Mouse (Mus musculus): ENCODE measurements around the gene 2200002D01Rik.
"Not testable (repeated sequence)": the region's sequence is repeated elsewhere in the genome, so short reads cannot be mapped to it uniquely, and the experiment has no call there.

The 2200002D01Rik gene

GRCm38 (mm10) chr7:29279261-29279660 lies 31.0 kb upstream of the 2200002D01Rik start:
- DNase-seq: no peak

GRCm38 (mm10) chr7:29277510-29277909 lies 29.2 kb upstream of the 2200002D01Rik start:
- DNase-seq: no peak

- no peak for DNase-seq
Measured at GRCm38 (mm10) chr7:29276715-29277114, 28.4 kb upstream of the 2200002D01Rik start.

- DNase-seq: no peak
Measured at GRCm38 (mm10) chr7:29271687-29272465, 23.6 kb upstream of the 2200002D01Rik start.

GRCm38 (mm10) chr7:29270445-29270844 lies 22.2 kb upstream of the 2200002D01Rik start:
- DNase-seq: no peak

- no peak for DNase-seq
Measured at GRCm38 (mm10) chr7:29266931-29267330, 18.7 kb upstream of the 2200002D01Rik start.

- no peak for DNase-seq
Measured at GRCm38 (mm10) chr7:29265636-29266035, 17.4 kb upstream of the 2200002D01Rik start.

- DNase-seq: no peak
Measured at GRCm38 (mm10) chr7:29263831-29264230, 15.6 kb upstream of the 2200002D01Rik start.

- no peak for DNase-seq
Measured at GRCm38 (mm10) chr7:29262151-29262550, 13.9 kb upstream of the 2200002D01Rik start.

- no peak for DNase-seq
Measured at GRCm38 (mm10) chr7:29259781-29260730, 11.8 kb upstream of the 2200002D01Rik start.

- DNase-seq: no peak
Measured at GRCm38 (mm10) chr7:29257368-29257767, 9.1 kb upstream of the 2200002D01Rik start.

GRCm38 (mm10) chr7:29255875-29256274 lies 7.6 kb upstream of the 2200002D01Rik start:
- no peak for DNase-seq

GRCm38 (mm10) chr7:29253842-29254241 lies 5.6 kb upstream of the 2200002D01Rik start:
- no peak for DNase-seq

- no peak for DNase-seq
Measured at GRCm38 (mm10) chr7:29251166-29251565, 2.9 kb upstream of the 2200002D01Rik start.

GRCm38 (mm10) chr7:29247706-29248105 lies 560 bp downstream of the 2200002D01Rik start:
- DNase-seq: no peak

- DNase-seq: no peak
Measured at GRCm38 (mm10) chr7:29247314-29247700, 959 bp downstream of the 2200002D01Rik start.

- no peak for DNase-seq
Measured at GRCm38 (mm10) chr7:29246619-29247313, 1.5 kb downstream of the 2200002D01Rik start.

GRCm38 (mm10) chr7:29246015-29246414 lies 2.3 kb downstream of the 2200002D01Rik start:
- DNase-seq: no peak

GRCm38 (mm10) chr7:29244732-29245416 lies 3.4 kb downstream of the 2200002D01Rik start:
- no peak for DNase-seq

- DNase-seq: peak; percentile 99
Measured at GRCm38 (mm10) chr7:29238019-29238967, 10.0 kb downstream of the 2200002D01Rik start, which contains the start of gene Yif1b. Gene Yif1b, plus strand, starts transcription at chr7:29238329.

- not testable (repeated sequence) for DNase-seq
Measured at GRCm38 (mm10) chr7:29237596-29237995, 10.7 kb downstream of the 2200002D01Rik start.

All from layer of hippocampus, adult 9-11 months (tissue).